Mouse (Mus musculus): ENCODE measurements around the gene Ddx10. TPM values are rescaled to one million over a fixed set of nuclear protein-coding genes. Genes with fewer than 3 reads are reported as not detected.
"Not testable (repeated sequence)": the region's sequence is repeated elsewhere in the genome, so short reads cannot be mapped to it uniquely, and the experiment has no call there.

The Ddx10 gene
- polyA plus RNA-seq, 1 experiment from 2014 or later, result 35.7 TPM

DNA sequence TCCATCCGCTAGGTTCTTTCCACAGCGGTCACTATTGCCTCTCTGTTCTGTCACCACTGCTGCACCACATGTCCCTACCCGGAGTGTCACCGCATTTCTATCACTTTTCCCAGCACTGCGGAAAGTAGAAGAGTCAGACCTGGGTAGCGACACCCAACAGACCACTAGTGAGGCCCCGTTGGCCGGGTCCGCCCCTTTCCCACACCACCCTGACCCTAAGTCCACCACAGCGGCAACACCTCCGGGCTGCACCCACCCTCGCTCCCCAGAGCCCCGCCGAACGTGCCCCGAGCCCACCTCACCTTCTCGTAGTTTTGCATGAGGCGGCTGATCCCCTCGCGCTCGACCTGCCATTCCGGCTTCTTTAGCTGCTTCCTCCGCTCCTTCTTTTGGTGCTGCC is 337 bp downstream of the Ddx10 start:
- peak overlapping the region; percentile 71 for H3K9ac ChIP-seq (ENCODE audit: low read depth, low read length)
- peaks cover 6% of the 10 kb centered on the region for H3K4me1 ChIP-seq (ENCODE audit: control insufficient read depth, insufficient read depth, low read length)
- no peaks in the 10 kb centered on the region for H3K36me3 ChIP-seq (ENCODE audit: control insufficient read depth, insufficient read depth, low read length)
- peak overlapping the region; percentile 94 for H3K4me3 ChIP-seq (ENCODE audit: low read length)
- no peak overlapping the region for H3K27ac ChIP-seq (ENCODE audit: low read depth, low read length)
- no peaks in the 10 kb centered on the region for H3K9me3 ChIP-seq (ENCODE audit: control insufficient read depth, low read length)
- peak overlapping the region; percentile 88 for H3K4me2 ChIP-seq (replicated peaks; ENCODE audit: low read depth, low read length)
- ATAC-seq (ENCODE audit: low FRiP score, low TSS enrichment), result peak; percentile 65
- H3K27me3 ChIP-seq (ENCODE audit: control insufficient read depth, insufficient read depth, low read length), result no peaks in the 10 kb centered on the region
- under 1% methylated on average over 23 of the region's 23 CpGs for WGBS

GRCm38 (mm10) chr9:53218181-53218580 is 29.7 kb downstream of the Ddx10 start:
- 91% methylated on average over 2 of the region's 2 CpGs for WGBS
- no peak overlapping the region for H3K4me3 ChIP-seq (ENCODE audit: low read length)
- no peak overlapping the region for H3K4me2 ChIP-seq (replicated peaks; ENCODE audit: low read depth, low read length)
- no peak for ATAC-seq (ENCODE audit: low FRiP score, low TSS enrichment)
- H3K9me3 ChIP-seq (ENCODE audit: control insufficient read depth, low read length), result no peaks in the 10 kb centered on the region
- H3K27ac ChIP-seq (ENCODE audit: low read depth, low read length), result no peak overlapping the region
- H3K27me3 ChIP-seq (ENCODE audit: control insufficient read depth, insufficient read depth, low read length), result no peaks in the 10 kb centered on the region
- H3K36me3 ChIP-seq (ENCODE audit: control insufficient read depth, insufficient read depth, low read length), result peaks cover 2% of the 10 kb centered on the region; the same call in 1 of the 2 replicates
- H3K4me1 ChIP-seq (ENCODE audit: control insufficient read depth, insufficient read depth, low read length), result no peaks in the 10 kb centered on the region
- H3K9ac ChIP-seq (ENCODE audit: low read depth, low read length), result no peak overlapping the region

- no peaks in the 10 kb centered on the region for H3K4me1 ChIP-seq (ENCODE audit: control insufficient read depth, insufficient read depth, low read length)
- no peaks in the 10 kb centered on the region for H3K9me3 ChIP-seq (ENCODE audit: control insufficient read depth, low read length)
- H3K9ac ChIP-seq (ENCODE audit: low read depth, low read length), result no peak overlapping the region
- 33% methylated on average over 4 of the region's 4 CpGs for WGBS
- no peak overlapping the region for H3K4me3 ChIP-seq (ENCODE audit: low read length)
- peak; percentile 76; the same call in 1 of the 2 replicates for ATAC-seq (ENCODE audit: low FRiP score, low TSS enrichment)
- H3K27me3 ChIP-seq (ENCODE audit: control insufficient read depth, insufficient read depth, low read length), result no peaks in the 10 kb centered on the region
- H3K36me3 ChIP-seq (ENCODE audit: control insufficient read depth, insufficient read depth, low read length), result peaks cover 10% of the 10 kb centered on the region; the same call in 1 of the 2 replicates
- no peak overlapping the region for H3K4me2 ChIP-seq (replicated peaks; ENCODE audit: low read depth, low read length)
- no peak overlapping the region for H3K27ac ChIP-seq (ENCODE audit: low read depth, low read length)
Observed at GRCm38 (mm10) chr9:53208283-53208682, 39.6 kb downstream of the Ddx10 start.

DNA sequence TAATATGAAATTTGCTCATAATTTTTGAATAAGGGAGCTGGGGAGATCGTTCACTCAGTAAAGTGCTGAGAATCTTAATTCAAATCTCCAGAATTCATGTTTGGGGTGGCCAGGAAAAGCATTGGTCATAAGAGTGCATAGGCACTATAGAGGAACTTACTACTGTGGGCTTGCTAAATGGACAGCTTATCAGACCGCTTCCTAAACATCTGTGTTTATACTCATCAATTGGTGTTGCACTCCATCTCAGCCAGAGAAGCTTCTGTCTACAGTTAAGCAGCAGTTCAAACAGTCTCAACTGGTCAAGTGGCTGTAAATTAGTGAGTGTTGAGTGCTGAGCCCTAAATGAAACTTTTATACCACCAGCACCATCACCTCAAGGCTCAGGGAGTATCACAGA is 73.3 kb downstream of the Ddx10 start:
- H3K9me3 ChIP-seq (ENCODE audit: control insufficient read depth, low read length), result no peaks in the 10 kb centered on the region
- 85% methylated on average over 2 of the region's 2 CpGs for WGBS

GRCm38 (mm10) chr9:53173258-53173657 is 74.6 kb downstream of the Ddx10 start:
- Histone ChIP-seq H3K36me3 (ENCODE audit: control insufficient read depth, insufficient read depth, low read length) (no peaks in the 10 kb centered on the region), H3K4me3 (ENCODE audit: low read length) (no peak overlapping the region), H3K9ac (ENCODE audit: low read depth, low read length) (no peak overlapping the region), H3K27ac (ENCODE audit: low read depth, low read length) (no peak overlapping the region), H3K4me2 (replicated peaks; ENCODE audit: low read depth, low read length) (no peak overlapping the region), H3K9me3 (ENCODE audit: control insufficient read depth, low read length) (no peaks in the 10 kb centered on the region), H3K27me3 (ENCODE audit: control insufficient read depth, insufficient read depth, low read length) (no peaks in the 10 kb centered on the region), H3K4me1 (ENCODE audit: control insufficient read depth, insufficient read depth, low read length) (no peaks in the 10 kb centered on the region)
- no peak for ATAC-seq (ENCODE audit: low FRiP score, low TSS enrichment)
- WGBS, result 43% methylated on average over 2 of the region's 2 CpGs

More for the DNA sequence above, 73.3 kb downstream of the Ddx10 start:
- H3K27me3 ChIP-seq (ENCODE audit: control insufficient read depth, insufficient read depth, low read length), result no peaks in the 10 kb centered on the region
- no peak for ATAC-seq (ENCODE audit: low FRiP score, low TSS enrichment)
- no peak overlapping the region for H3K4me3 ChIP-seq (ENCODE audit: low read length)
- no peak overlapping the region for H3K27ac ChIP-seq (ENCODE audit: low read depth, low read length)
- H3K9ac ChIP-seq (ENCODE audit: low read depth, low read length), result no peak overlapping the region
- no peaks in the 10 kb centered on the region for H3K4me1 ChIP-seq (ENCODE audit: control insufficient read depth, insufficient read depth, low read length)
- no peak overlapping the region for H3K4me2 ChIP-seq (replicated peaks; ENCODE audit: low read depth, low read length)
- H3K36me3 ChIP-seq (ENCODE audit: control insufficient read depth, insufficient read depth, low read length), result no peaks in the 10 kb centered on the region

GRCm38 (mm10) chr9:53144266-53144665 is 103.6 kb downstream of the Ddx10 start:
- ATAC-seq (ENCODE audit: low FRiP score, low TSS enrichment), result no peak
- H3K27me3 ChIP-seq (ENCODE audit: control insufficient read depth, insufficient read depth, low read length), result no peaks in the 10 kb centered on the region

GRCm38 (mm10) chr9:53143508-53143907 is 104.3 kb downstream of the Ddx10 start:
- Histone ChIP-seq H3K4me3 (ENCODE audit: low read length) (no peak overlapping the region), H3K36me3 (ENCODE audit: control insufficient read depth, insufficient read depth, low read length) (0 out of 2 replicates have a peak, but pooled peaks cover 2% of the 10 kb centered on the region), H3K4me2 (replicated peaks; ENCODE audit: low read depth, low read length) (no peak overlapping the region), H3K4me1 (ENCODE audit: control insufficient read depth, insufficient read depth, low read length) (no peaks in the 10 kb centered on the region), H3K9ac (ENCODE audit: low read depth, low read length) (no peak overlapping the region), H3K9me3 (ENCODE audit: control insufficient read depth, low read length) (no peaks in the 10 kb centered on the region), H3K27ac (ENCODE audit: low read depth, low read length) (no peak overlapping the region), H3K27me3 (ENCODE audit: control insufficient read depth, insufficient read depth, low read length) (no peaks in the 10 kb centered on the region)
- no peak for ATAC-seq (ENCODE audit: low FRiP score, low TSS enrichment)
- WGBS, result 91% methylated on average over 2 of the region's 2 CpGs

More at GRCm38 (mm10) chr9:53144266-53144665, 103.6 kb downstream of the Ddx10 start:
- Histone ChIP-seq H3K4me3 (ENCODE audit: low read length) (no peak overlapping the region), H3K36me3 (ENCODE audit: control insufficient read depth, insufficient read depth, low read length) (0 out of 2 replicates have a peak, but pooled peaks cover 5% of the 10 kb centered on the region), H3K4me2 (replicated peaks; ENCODE audit: low read depth, low read length) (no peak overlapping the region), H3K27ac (ENCODE audit: low read depth, low read length) (no peak overlapping the region), H3K4me1 (ENCODE audit: control insufficient read depth, insufficient read depth, low read length) (no peaks in the 10 kb centered on the region), H3K9ac (ENCODE audit: low read depth, low read length) (no peak overlapping the region), H3K9me3 (ENCODE audit: control insufficient read depth, low read length) (no peaks in the 10 kb centered on the region)
- WGBS, result 37% methylated on average over 4 of the region's 4 CpGs

GRCm38 (mm10) chr9:53142424-53142823 is 105.4 kb downstream of the Ddx10 start:
- H3K4me2 ChIP-seq (replicated peaks; ENCODE audit: low read depth, low read length); H3K4me1 ChIP-seq (ENCODE audit: control insufficient read depth, insufficient read depth, low read length): not testable (repeated sequence)
- WGBS, result 69% methylated on average over 1 of the region's 1 CpGs

DNA sequence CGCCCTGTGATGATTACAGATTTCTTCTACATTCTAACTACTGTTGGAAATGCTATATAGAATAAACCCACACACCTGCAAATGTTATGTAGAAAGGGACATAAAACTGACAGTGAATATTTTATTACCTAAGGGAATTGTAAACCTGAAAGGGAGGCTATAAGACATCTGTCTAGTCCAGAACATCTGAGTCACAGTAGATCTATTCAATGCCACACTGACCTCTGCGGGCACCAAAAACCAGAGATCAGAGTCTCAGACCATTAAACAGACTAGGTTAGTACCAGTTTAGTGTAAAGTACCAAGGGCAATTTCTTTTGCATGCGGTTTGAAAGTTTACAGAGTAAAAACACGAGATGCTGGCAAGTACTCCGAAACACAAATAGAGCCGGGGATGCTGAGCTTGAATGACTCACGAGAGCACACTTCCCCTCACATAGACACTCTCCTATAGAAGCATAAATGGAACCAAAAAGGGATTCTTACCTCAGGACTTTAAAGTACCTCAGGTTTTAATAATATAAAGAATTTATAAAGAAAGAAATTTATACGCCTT is 107.2 kb downstream of the Ddx10 start:
- H3K27ac ChIP-seq (ENCODE audit: low read depth, low read length), result no peak overlapping the region
- ATAC-seq (ENCODE audit: low FRiP score, low TSS enrichment), result peak; percentile 64; the same call in 1 of the 2 replicates
- H3K36me3 ChIP-seq (ENCODE audit: control insufficient read depth, insufficient read depth, low read length), result no peaks in the 10 kb centered on the region
- no peak overlapping the region for H3K4me2 ChIP-seq (replicated peaks; ENCODE audit: low read depth, low read length)
- H3K4me1 ChIP-seq (ENCODE audit: control insufficient read depth, insufficient read depth, low read length), result no peaks in the 10 kb centered on the region
- WGBS, result 50% methylated on average over 8 of the region's 8 CpGs
- no peaks in the 10 kb centered on the region for H3K9me3 ChIP-seq (ENCODE audit: control insufficient read depth, low read length)
- no peaks in the 10 kb centered on the region for H3K27me3 ChIP-seq (ENCODE audit: control insufficient read depth, insufficient read depth, low read length)
- no peak overlapping the region for H3K9ac ChIP-seq (ENCODE audit: low read depth, low read length)
- no peak overlapping the region for H3K4me3 ChIP-seq (ENCODE audit: low read length)

More at GRCm38 (mm10) chr9:53142424-53142823, 105.4 kb downstream of the Ddx10 start:
- not testable (repeated sequence) for H3K9ac ChIP-seq (ENCODE audit: low read depth, low read length); H3K27me3 ChIP-seq (ENCODE audit: control insufficient read depth, insufficient read depth, low read length); H3K27ac ChIP-seq (ENCODE audit: low read depth, low read length); ATAC-seq (ENCODE audit: low FRiP score, low TSS enrichment); H3K9me3 ChIP-seq (ENCODE audit: control insufficient read depth, low read length); H3K36me3 ChIP-seq (ENCODE audit: control insufficient read depth, insufficient read depth, low read length); H3K4me3 ChIP-seq (ENCODE audit: low read length)

All from kidney, embryonic 14.5 days (tissue).